Mouse (Mus musculus): ENCODE data around the gene 3300002I08Rik.

GRCm38 (mm10) chr2:150390198-150390597 lies 27.6 kb upstream of the 3300002I08Rik start:
- TF ChIP-seq POLR2A (IDR thresholded peaks at IDR 0.05; ENCODE audit: low read depth, low read length) (no peak), CTCF (conservative IDR thresholded peaks at IDR 0.05; ENCODE audit: insufficient read depth, insufficient read length, low read depth, low read length) (no peak)
